Mouse (Mus musculus) stomach, postnatal 0 days (tissue): ENCODE results near the gene Golga7b. TPM values are rescaled to one million over a fixed set of nuclear protein-coding genes. Genes with fewer than 3 reads are reported as not detected.

Source experiments
- ATAC-seq: fragments of 200-750 bp; cut with Nextera tagmentation; 2 replicates; pipeline ENCODE4 v1.8.0; 2017; ENCODE audit not compliant: low FRiP score, low TSS enrichment
- DNase-seq: peaks from one replicate; pipeline ENCODE4 v3.0.0-alpha.2; 2016; ENCODE audit warnings: low spot score
- H3K27ac ChIP-seq: fragments of 300-500 bp; sonication (generic); replicated peaks from 2 replicates; pipeline ENCODE4 v1.5.1; 2014; ENCODE audit warnings: mild to moderate bottlenecking, control low read depth
- H3K27me3 ChIP-seq: fragments of 300-500 bp; sonication (generic); 2 replicates; pipeline ENCODE4 v1.6.1; 2014; ENCODE audit warnings: low read length; ENCODE audit not compliant: control insufficient read depth, insufficient read depth
- H3K36me3 ChIP-seq: fragments of 300-500 bp; sonication (generic); 2 replicates; pipeline ENCODE4 v1.6.1; 2014; ENCODE audit warnings: low read length, mixed read lengths; ENCODE audit not compliant: control insufficient read depth, insufficient read depth
- H3K4me1 ChIP-seq: fragments of 300-500 bp; sonication (generic); replicated peaks from 2 replicates; pipeline ENCODE4 v1.6.1; 2014; ENCODE audit warnings: antibody characterized with exemption; ENCODE audit not compliant: control insufficient read depth, insufficient read depth
- H3K4me2 ChIP-seq: fragments of 300-500 bp; sonication (generic); replicated peaks from 2 replicates; pipeline ENCODE4 v1.6.1; 2014; ENCODE audit warnings: low read depth, mild to moderate bottlenecking, control low read depth, moderate library complexity
- H3K4me3 ChIP-seq: fragments of 300-500 bp; sonication (generic); 2 replicates; pipeline ENCODE4 v1.5.1; 2014; ENCODE audit warnings: low read depth, low read length, control low read depth
- H3K9ac ChIP-seq: fragments of 300-500 bp; sonication (generic); 2 replicates; pipeline ENCODE4 v1.6.1; 2014; ENCODE audit warnings: mild to moderate bottlenecking, low read length, control low read depth, mixed read lengths
- H3K9me3 ChIP-seq: fragments of 300-500 bp; sonication (generic); 2 replicates; pipeline ENCODE4 v1.6.1; 2016; ENCODE audit warnings: low read length; ENCODE audit not compliant: control insufficient read depth
- CTCF ChIP-seq: IDR thresholded peaks from 2 replicates; pipeline ENCODE4 v1.5.1; 2016; ENCODE audit warnings: antibody characterized with exemption, low read depth, mild to moderate bottlenecking, moderate library complexity
- EP300 ChIP-seq: optimal IDR thresholded peaks from 2 replicates; pipeline ENCODE3; 2016; ENCODE audit warnings: antibody characterized with exemption
- WGBS: fragments of 180-500 bp; shearing (Covaris S2); extraction: QIAGEN DNeasy Blood & Tissue Kit; methylation state at CpG from one replicate; pipeline ENCODE4 v1.1.7; 2014; 5-methylcytosine and 5-hydroxymethylcytosine counted together
- microRNA-seq: library from miRNA; unstranded; fragments of <30 nt; microRNA quantifications from one replicate; pipeline ENCODE4, GENCODE M21; 2016
- polyA plus RNA-seq: library from polyadenylated mRNA; unstranded; fragments of >200 nt; fragmentation: Nextera tagmentation; extraction: Ambion mirVana; gene quantifications from 2 replicates; pipeline ENCODE4 v1.2.1, GENCODE M21; 2015

Golga7b gene
- polyA plus RNA-seq, 1 experiment from 2014 or later, result 0.82 TPM

GRCm38 (mm10) chr19:42316998-42317397 is 69.6 kb downstream of the Golga7b start:
- H3K4me2 ChIP-seq, result no peak overlapping the region
- 58% methylated on average over 8 of the region's 8 CpGs for WGBS
- peak; percentile 19 for DNase-seq
- H3K4me3 ChIP-seq, result no peak overlapping the region
- H3K9me3 ChIP-seq, result no peaks in the 10 kb centered on the region
- no peak overlapping the region for H3K27ac ChIP-seq
- TF ChIP-seq CTCF, result no peak
- no peak for ATAC-seq
- no peaks in the 10 kb centered on the region for H3K27me3 ChIP-seq
- H3K9ac ChIP-seq, result no peak overlapping the region
- H3K36me3 ChIP-seq, result no peaks in the 10 kb centered on the region
- H3K4me1 ChIP-seq, result no peaks in the 10 kb centered on the region

DNA sequence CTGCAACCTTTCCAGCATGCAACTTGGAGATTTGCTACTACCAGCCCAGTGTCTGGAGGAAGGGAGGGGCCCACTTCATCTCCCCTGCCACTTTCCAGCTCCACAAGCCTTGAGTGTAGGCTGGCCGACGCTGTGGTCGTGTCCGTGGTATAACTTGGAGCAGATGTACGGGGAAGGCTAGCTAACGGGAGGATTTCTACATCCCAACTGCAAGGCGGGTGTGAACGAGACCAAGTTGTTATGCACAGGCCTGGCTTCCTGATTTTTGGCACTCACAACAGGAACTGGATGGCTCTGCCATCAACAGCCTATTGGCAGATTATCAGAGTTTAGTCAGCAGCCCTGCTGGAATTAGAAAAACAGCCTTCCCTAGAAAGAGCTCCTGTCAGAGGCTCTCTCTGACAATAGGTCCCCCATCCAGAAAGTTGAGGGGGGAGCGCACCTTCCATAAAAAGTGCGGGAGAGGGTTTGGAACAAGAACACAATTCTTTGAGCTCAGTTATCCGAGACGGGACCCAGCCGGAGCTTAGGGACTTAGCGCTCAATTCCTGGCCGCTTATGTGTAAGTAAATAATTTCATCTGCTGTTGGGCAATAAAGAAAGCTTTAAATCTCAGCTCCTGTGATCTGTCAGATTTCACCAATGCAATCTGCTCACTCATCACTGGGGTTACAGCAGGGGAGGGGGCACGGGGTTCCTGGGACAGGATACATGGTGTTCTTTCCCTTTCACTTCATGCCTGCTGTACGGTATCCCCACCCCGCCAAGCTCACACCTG is 70.5 kb downstream of the Golga7b start:
- Histone ChIP-seq H3K9ac (no peak overlapping the region), H3K4me3 (no peak overlapping the region), H3K36me3 (no peaks in the 10 kb centered on the region), H3K9me3 (no peaks in the 10 kb centered on the region), H3K4me2 (no peak overlapping the region), H3K27ac (no peak overlapping the region), H3K4me1 (no peaks in the 10 kb centered on the region), H3K27me3 (no peaks in the 10 kb centered on the region)
- TF ChIP-seq CTCF, result no peak
- no peak for TF ChIP-seq EP300
- no peak for ATAC-seq
- 43% methylated on average over 18 of the region's 18 CpGs for WGBS
- no peak for DNase-seq

Small RNAs within 50 kb of the gene (microRNA-seq; reads per million reads assigned to microRNA genes)
- gene Gm26339 (not detected), gene Mir3085 (not detected)

Other genes starting within 250 kb of the Golga7b start
- gene Ankrd2, start 211.6 kb upstream of the Golga7b start, polyA plus RNA-seq, result 0.11 and 0.12 TPM in 2 replicates
- gene Hoga1, start 202.0 kb upstream of the Golga7b start, polyA plus RNA-seq, result 1.6 and 1.8 TPM in 2 replicates
- gene 4933411K16Rik, start 195.3 kb upstream of the Golga7b start, polyA plus RNA-seq, result not detected in 2 replicates
- 7.3 and 8.2 TPM in 2 replicates for gene Morn4, start 161.2 kb upstream of the Golga7b start, polyA plus RNA-seq
- gene Pi4k2a, start 157.1 kb upstream of the Golga7b start, polyA plus RNA-seq, result 20.8 and 21.6 TPM in 2 replicates
- gene Avpi1, start 118.5 kb upstream of the Golga7b start, polyA plus RNA-seq, result 108 and 117 TPM in 2 replicates
- gene Marveld1, start 100.2 kb upstream of the Golga7b start, polyA plus RNA-seq, result 15.3 and 23.6 TPM in 2 replicates
- 14.1 and 15.3 TPM in 2 replicates for gene Zfyve27, start 83.6 kb upstream of the Golga7b start, polyA plus RNA-seq
- gene Sfrp5, start 45.3 kb upstream of the Golga7b start, polyA plus RNA-seq, result 0.55 and 0.74 TPM in 2 replicates
- 3.0 and 4.5 TPM in 2 replicates for gene Crtac1, start 184.2 kb downstream of the Golga7b start, polyA plus RNA-seq